Mouse (Mus musculus) ES-Bruce4 (cell line): ENCODE data around the gene Vars.

Source experiments
- CTCF ChIP-seq: IDR thresholded peaks from one replicate; pipeline ENCODE4 v1.8.1; 2011; ENCODE audit warnings: low read depth, low read length
- EP300 ChIP-seq: IDR thresholded peaks from 2 replicates; pipeline ENCODE4 v1.6.1; 2011; ENCODE audit warnings: low read depth, low read length; ENCODE audit not compliant: insufficient read depth
- POLR2A ChIP-seq: IDR thresholded peaks from one replicate; pipeline ENCODE4 v1.8.1; 2011; ENCODE audit warnings: low read length; ENCODE audit not compliant: insufficient read depth

- TF ChIP-seq CTCF (no peak), POLR2A (no peak), EP300 (no peak)
These were observed 22.4 kb downstream of the Vars start for GRCm38 (mm10) chr17:35023221-35023620.
